Mouse (Mus musculus) heart, postnatal 10 days (tissue): ENCODE measurements at regions not wholly inside any gene's neighbourhood (a gene's known extent, or its start where the extent isn't known, plus 50 kb on each side); places are given as distances from the start of the nearest gene placed in this dataset.

Experiments used
- DNase-seq, 2 experiments: peaks; one replicate each; pipeline ENCODE4 v3.0.0; 2021
- intact Hi-C: fragments of 180-260 bp; cut with DNase I; formaldehyde crosslinking; loops from one replicate; pipeline ENCODE4 v1.15.1; 2025

DNA sequence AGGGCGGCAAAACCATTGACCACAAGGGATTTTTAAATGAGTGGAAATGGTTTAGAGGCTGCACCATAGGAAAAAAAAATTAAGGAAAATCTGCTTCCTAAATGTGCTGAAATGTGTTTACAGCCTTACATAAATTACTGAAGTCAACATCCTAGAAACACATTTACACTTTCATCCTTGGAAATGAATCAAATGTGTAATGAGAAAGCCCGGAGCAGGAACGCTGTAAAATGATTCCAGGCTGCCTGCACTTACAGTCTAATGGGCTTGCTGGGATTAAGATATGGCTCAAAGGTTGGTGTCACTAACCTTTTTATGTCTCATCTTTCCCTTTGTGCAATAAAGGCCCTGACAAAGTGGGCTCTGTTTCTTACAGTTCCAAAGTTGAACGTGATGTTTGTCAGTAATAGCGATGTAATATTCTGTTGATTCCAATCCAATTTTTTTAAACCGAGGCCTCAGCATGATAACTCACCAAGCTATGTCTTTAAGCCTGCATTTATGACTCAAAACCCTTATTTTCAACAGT, 172.1 kb upstream of the B3gat2 start:
- no peak for DNase-seq
- intact Hi-C loops, result no loop called here

- no peak for DNase-seq
- intact Hi-C loops, result no loop called here
Measured at GRCm38 (mm10) chr1:23602710-23603291, 158.8 kb upstream of the B3gat2 start.

- intact Hi-C loops, result no loop called here
- DNase-seq, result no peak
Measured at GRCm38 (mm10) chr1:23629366-23629765, 132.2 kb upstream of the B3gat2 start.

DNA sequence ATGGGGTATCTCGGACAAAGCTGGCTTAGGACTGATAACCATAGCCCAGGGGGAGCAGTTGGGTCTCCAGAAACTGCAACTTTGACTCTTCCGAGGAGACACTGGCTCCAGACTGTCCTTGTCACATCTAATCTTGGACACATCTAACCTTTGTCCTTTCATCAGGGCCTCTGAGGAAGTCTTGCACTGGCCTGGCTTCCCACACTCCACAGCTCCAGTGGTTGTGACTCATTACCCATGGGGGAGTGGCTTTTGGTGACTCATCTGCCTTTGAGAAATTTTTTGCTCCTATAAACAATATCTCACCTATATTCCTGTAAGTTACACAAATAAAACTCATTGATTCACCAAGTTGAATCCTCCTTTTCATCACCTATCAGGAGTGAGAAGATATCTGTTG, 116.5 kb upstream of the B3gat2 start:
- intact Hi-C loops, result no loop called here
- no peak for DNase-seq

- intact Hi-C loops, result no loop called here
- DNase-seq, result no peak
Measured at GRCm38 (mm10) chr1:23648875-23649506, 112.6 kb upstream of the B3gat2 start.

GRCm38 (mm10) chr1:23649886-23650285, 111.7 kb upstream of the B3gat2 start:
- DNase-seq, result no peak
- intact Hi-C loops, result no loop called here

DNA sequence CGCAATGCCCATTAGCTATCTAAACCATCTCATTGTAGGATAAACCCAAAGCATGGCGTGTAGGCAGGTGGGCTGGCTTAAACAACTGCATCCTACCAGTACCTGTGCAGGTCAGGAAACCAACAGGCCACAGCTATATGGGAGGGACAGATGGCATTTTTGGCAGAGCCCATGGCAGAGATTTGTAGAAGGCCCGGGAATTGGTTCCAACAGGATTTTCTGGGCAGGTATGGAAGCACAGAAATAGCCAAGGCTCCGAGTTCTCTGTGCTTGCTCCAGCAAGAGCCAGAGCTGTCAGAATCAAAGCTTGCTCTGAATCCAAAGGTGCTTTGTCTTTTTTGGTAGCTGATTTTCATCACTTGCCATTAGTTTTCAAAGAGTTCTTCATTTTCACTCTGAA, 107.9 kb upstream of the B3gat2 start:
- intact Hi-C loops, result no loop called here
- DNase-seq, result no peak

DNA sequence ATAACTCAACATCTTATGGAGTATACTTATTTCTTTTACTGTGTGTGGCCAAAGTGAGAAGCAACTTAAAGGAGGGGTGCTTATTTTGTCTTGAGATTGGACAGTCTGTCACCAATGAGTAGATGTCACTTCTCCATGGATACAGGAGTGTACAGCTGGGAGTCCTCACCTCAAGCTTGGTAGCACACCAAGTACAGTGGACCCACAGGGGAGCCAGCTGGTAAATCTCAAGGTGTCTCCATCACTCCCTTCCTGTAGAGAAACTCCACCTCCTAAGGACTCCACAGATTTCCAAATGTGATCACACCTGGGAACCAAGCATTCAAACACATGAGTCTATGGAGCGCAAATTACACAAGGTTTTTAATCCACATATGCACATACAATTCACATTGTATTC, 105.8 kb upstream of the B3gat2 start:
- DNase-seq, result no peak
- intact Hi-C loops, result no loop called here

DNA sequence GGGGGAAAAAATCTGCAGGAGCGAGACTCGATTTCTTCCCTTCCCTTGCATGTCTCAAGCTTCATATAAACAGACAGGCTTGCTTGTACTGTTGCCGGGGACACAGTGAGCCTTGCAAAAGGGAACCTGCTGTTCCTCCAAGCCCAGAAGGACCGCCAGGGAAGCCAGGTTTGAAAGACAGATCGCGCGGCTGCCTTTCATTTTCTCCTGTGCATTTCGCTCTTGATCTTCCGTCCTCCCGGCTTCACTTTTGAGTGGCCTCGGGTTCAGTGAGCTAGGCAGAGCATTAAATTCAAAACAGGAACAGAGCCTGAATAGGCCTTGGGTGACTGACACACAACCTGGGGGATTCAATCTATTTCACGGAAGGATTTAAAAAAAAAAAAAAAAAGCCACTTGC, 105.3 kb upstream of the B3gat2 start:
- intact Hi-C loops, result no loop called here
- no peak for DNase-seq

DNA sequence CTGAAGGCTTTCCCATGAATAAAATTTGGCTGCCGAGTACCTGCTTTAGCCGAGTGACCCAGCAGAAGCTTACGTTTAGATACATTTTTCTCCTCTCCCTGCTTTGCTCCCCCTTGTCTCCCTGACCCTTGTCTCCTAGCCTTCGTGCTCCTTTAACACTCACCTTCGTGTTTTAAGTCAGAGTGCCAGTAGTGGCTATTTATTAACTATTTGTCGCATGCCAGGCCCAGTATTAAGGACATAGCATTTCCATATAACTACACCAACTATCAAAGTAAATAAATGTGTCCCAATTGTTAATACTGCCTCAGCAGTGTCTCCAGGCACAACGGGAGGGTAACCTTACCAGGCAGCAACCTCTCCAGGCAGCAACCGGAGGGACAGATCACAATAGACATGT, 104.8 kb upstream of the B3gat2 start:
- intact Hi-C loops, result no loop called here

GRCm38 (mm10) chr1:23670514-23670913, 91.0 kb upstream of the B3gat2 start:
- DNase-seq, result no peak
- intact Hi-C loops, result no loop called here

More for the DNA sequence above, 104.8 kb upstream of the B3gat2 start:
- no peak for DNase-seq

GRCm38 (mm10) chr1:23674357-23674756, 87.2 kb upstream of the B3gat2 start:
- DNase-seq, result no peak
- intact Hi-C loops, result no loop called here

GRCm38 (mm10) chr1:23676301-23676700, 85.3 kb upstream of the B3gat2 start:
- no peak for DNase-seq
- intact Hi-C loops, result no loop called here

GRCm38 (mm10) chr1:23689398-23689797, 72.2 kb upstream of the B3gat2 start:
- intact Hi-C loops, result no loop called here
- DNase-seq, result no peak

DNA sequence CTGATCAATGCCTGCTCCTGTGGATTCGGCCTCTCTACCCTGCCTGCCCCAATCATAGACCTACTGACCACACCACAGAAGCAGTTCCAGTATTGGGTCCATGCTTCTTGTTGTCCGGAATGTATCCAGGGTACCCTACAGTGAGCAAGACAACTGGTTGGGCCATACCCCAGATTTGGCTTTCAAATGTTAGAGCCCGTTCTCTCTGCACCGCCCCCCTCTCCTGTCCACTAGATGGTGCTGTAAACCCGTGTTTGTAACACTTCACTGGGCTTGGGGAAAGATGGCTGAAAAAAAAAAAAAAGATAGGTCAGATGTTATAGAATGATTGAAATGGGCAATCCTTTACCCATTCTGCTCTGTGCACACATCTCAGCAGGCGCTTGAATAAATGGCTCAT, 56.1 kb upstream of the B3gat2 start:
- peak; percentile 17 to 44 for DNase-seq
- intact Hi-C loops, result loop anchor here (2.0 kb wide), 1 partner anchor 89 kb away; no protein-coding TSS in a partner anchor

GRCm38 (mm10) chr1:23706450-23706849, 55.1 kb upstream of the B3gat2 start:
- intact Hi-C loops, result no loop called here

More at GRCm38 (mm10) chr1:23706450-23706849, 55.1 kb upstream of the B3gat2 start:
- no peak for DNase-seq
